Mouse (Mus musculus): ENCODE measurements around the gene Smagp. TPM values are rescaled to one million over a fixed set of nuclear protein-coding genes. Genes with fewer than 3 reads are reported as not detected.

Smagp gene
- polyA plus RNA-seq, 1 experiment from 2014 or later, result 28.5 TPM

DNA sequence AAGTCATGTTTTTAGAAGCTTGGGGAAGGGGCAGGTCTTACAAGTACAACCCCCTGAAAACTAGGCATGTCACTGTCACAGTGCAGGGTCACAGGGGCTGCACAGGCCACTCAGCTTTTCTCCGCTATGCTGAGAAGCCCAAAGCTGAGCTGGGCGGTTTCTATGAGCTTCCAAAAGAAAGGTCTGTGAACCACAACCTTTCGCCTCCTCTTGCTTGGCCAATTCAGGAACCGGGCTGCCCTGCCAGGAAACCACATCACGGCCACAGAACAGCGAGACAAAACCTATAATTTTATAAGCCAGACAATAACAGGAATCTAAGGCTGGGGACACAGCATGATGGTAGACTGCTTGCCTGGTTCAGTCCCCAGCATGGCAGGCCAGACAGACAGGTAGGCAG, 48.4 kb downstream of the Smagp start:
- H3K4me2 ChIP-seq (replicated peaks), result no peak overlapping the region
- H3K9me3 ChIP-seq (replicated peaks), result no peaks in the 10 kb centered on the region
- no peak overlapping the region for H3K27ac ChIP-seq (replicated peaks)
- no peak for ATAC-seq (ENCODE audit: insufficient number of reproducible peaks, low FRiP score, low TSS enrichment, low read depth)
- no peak overlapping the region for H3K9ac ChIP-seq
- H3K4me1 ChIP-seq, result no peaks in the 10 kb centered on the region
- no peak overlapping the region for H3K4me3 ChIP-seq (replicated peaks)
- no peaks in the 10 kb centered on the region for H3K27me3 ChIP-seq
- WGBS, result 77% methylated on average over 6 of the region's 6 CpGs
- H3K36me3 ChIP-seq, result peaks cover 33% of the 10 kb centered on the region

GRCm38 (mm10) chr15:100587166-100587565, 49.6 kb downstream of the Smagp start:
- WGBS, result 83% methylated on average over 4 of the region's 4 CpGs
- Histone ChIP-seq H3K27me3 (no peaks in the 10 kb centered on the region), H3K9me3 (replicated peaks) (no peaks in the 10 kb centered on the region), H3K36me3 (peaks cover 41% of the 10 kb centered on the region), H3K4me2 (replicated peaks) (no peak overlapping the region), H3K4me1 (no peaks in the 10 kb centered on the region), H3K27ac (replicated peaks) (no peak overlapping the region), H3K4me3 (replicated peaks) (no peak overlapping the region), H3K9ac (no peak overlapping the region)
- no peak for ATAC-seq (ENCODE audit: insufficient number of reproducible peaks, low FRiP score, low TSS enrichment, low read depth)

DNA sequence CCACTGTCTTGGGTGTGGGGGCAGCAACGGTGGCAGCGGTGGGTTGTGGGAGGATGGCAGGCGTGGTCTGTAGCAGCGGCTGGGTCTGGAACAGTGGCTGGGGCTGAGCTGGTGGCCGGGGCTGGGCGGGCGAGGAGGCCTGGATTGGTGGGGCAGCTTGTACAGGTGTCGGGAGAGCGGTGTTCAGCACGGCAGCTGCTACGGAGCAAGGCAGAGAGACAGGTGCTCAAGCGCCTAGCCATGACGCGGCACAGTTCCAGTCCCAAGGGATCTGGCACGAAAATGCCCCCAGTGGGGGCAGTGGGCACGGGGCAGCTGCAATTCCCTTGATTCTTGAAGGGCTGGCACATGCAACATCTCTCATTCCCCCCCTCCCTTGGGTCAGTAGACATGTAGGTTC, 50.8 kb downstream of the Smagp start:
- Histone ChIP-seq H3K27ac (replicated peaks) (no peak overlapping the region), H3K4me3 (replicated peaks) (no peak overlapping the region), H3K4me2 (replicated peaks) (no peak overlapping the region), H3K36me3 (peaks cover 41% of the 10 kb centered on the region), H3K9me3 (replicated peaks) (no peaks in the 10 kb centered on the region), H3K4me1 (no peaks in the 10 kb centered on the region), H3K9ac (no peak overlapping the region), H3K27me3 (no peaks in the 10 kb centered on the region)
- 93% methylated on average over 16 of the region's 16 CpGs for WGBS
- ATAC-seq (ENCODE audit: insufficient number of reproducible peaks, low FRiP score, low TSS enrichment, low read depth), result no peak

- Histone ChIP-seq H3K4me3 (replicated peaks) (no peak overlapping the region), H3K4me1 (no peaks in the 10 kb centered on the region), H3K27me3 (no peaks in the 10 kb centered on the region), H3K36me3 (peaks cover 22% of the 10 kb centered on the region), H3K4me2 (replicated peaks) (no peak overlapping the region), H3K9me3 (replicated peaks) (no peaks in the 10 kb centered on the region), H3K9ac (no peak overlapping the region), H3K27ac (replicated peaks) (no peak overlapping the region)
- ATAC-seq (ENCODE audit: insufficient number of reproducible peaks, low FRiP score, low TSS enrichment, low read depth), result no peak; the same call in 1 of the 2 replicates
- WGBS, result 83% methylated on average over 10 of the region's 10 CpGs
Observed at GRCm38 (mm10) chr15:100580108-100580507, 56.6 kb downstream of the Smagp start.

- 60% methylated on average over 16 of the region's 16 CpGs for WGBS
- H3K9me3 ChIP-seq (replicated peaks), result no peaks in the 10 kb centered on the region
- peaks cover 11% of the 10 kb centered on the region; the same call in 1 of the 2 replicates for H3K4me1 ChIP-seq
- H3K36me3 ChIP-seq, result peaks cover 17% of the 10 kb centered on the region
- H3K27me3 ChIP-seq, result no peaks in the 10 kb centered on the region
- H3K9ac ChIP-seq, result no peak overlapping the region
- no peak overlapping the region for H3K4me2 ChIP-seq (replicated peaks)
- no peak overlapping the region for H3K27ac ChIP-seq (replicated peaks)
- H3K4me3 ChIP-seq (replicated peaks), result no peak overlapping the region
- no peak; the same call in 1 of the 2 replicates for ATAC-seq (ENCODE audit: insufficient number of reproducible peaks, low FRiP score, low TSS enrichment, low read depth)
Observed at GRCm38 (mm10) chr15:100577972-100578371, 58.8 kb downstream of the Smagp start.

GRCm38 (mm10) chr15:100576810-100577209, 59.9 kb downstream of the Smagp start:
- Histone ChIP-seq H3K36me3 (peaks cover 13% of the 10 kb centered on the region; the same call in 1 of the 2 replicates), H3K27ac (replicated peaks) (no peak overlapping the region), H3K27me3 (no peaks in the 10 kb centered on the region), H3K4me3 (replicated peaks) (no peak overlapping the region), H3K4me2 (replicated peaks) (no peak overlapping the region), H3K9me3 (replicated peaks) (no peaks in the 10 kb centered on the region), H3K9ac (no peak overlapping the region), H3K4me1 (peaks cover 11% of the 10 kb centered on the region; the same call in 1 of the 2 replicates)
- WGBS, result 72% methylated on average over 6 of the region's 6 CpGs
- ATAC-seq (ENCODE audit: insufficient number of reproducible peaks, low FRiP score, low TSS enrichment, low read depth), result no peak

DNA sequence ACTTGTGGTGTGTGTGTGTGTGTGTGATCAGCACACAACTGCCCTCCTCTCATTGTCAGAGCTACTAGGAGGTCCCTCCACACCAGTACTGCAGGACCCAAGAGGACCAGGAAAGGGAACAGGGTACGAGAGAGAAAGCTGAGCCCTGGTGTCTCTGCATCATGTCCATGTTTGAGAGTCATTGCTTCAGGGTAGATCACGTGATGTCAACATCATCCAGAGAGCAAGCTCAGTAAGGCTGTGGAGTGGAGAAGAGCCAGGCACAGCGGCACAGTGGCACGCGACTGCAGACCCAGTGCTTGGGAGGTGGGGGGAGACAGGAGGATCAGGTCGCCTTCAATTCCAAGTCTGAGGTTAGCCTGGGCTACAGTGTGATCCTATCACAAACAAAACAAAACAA, 60.3 kb downstream of the Smagp start:
- Histone ChIP-seq H3K4me3 (replicated peaks) (no peak overlapping the region), H3K9ac (no peak overlapping the region), H3K27ac (replicated peaks) (no peak overlapping the region), H3K27me3 (no peaks in the 10 kb centered on the region), H3K9me3 (replicated peaks) (no peaks in the 10 kb centered on the region), H3K4me1 (peaks cover 11% of the 10 kb centered on the region; the same call in 1 of the 2 replicates), H3K36me3 (peaks cover 13% of the 10 kb centered on the region; the same call in 1 of the 2 replicates), H3K4me2 (replicated peaks) (no peak overlapping the region)
- whole genome bisulfite sequencing, result 90% methylated on average over 6 of the region's 6 CpGs
- no peak for ATAC-seq (ENCODE audit: insufficient number of reproducible peaks, low FRiP score, low TSS enrichment, low read depth)

DNA sequence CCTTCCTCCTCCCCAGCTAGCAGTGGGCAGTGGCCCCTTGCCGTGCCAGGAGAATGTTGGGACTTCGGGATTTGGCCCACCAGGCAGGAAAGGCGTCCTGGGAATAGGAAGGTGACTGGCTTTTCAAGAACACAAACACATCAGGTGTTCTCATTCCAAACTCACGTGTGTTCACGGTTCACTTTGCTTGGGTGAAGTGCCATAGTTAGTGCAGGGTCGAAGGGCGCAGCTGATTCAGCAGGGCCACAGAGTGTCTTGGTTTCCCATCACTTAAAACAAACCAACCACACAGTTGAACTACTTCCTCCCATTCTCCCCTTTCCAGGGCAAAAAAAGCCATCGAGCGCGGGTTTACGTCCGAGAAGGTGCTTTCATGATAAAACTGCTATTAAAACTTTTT, 61.4 kb downstream of the Smagp start:
- peaks cover 13% of the 10 kb centered on the region; the same call in 1 of the 2 replicates for H3K36me3 ChIP-seq
- H3K9ac ChIP-seq, result no peak overlapping the region
- 86% methylated on average over 12 of the region's 12 CpGs for WGBS
- peak overlapping the region; percentile 39; the same call in 1 of the 2 replicates for H3K27ac ChIP-seq (replicated peaks)
- no peaks in the 10 kb centered on the region for H3K9me3 ChIP-seq (replicated peaks)
- H3K4me2 ChIP-seq (replicated peaks), result no peak overlapping the region
- H3K4me1 ChIP-seq, result peaks cover 11% of the 10 kb centered on the region; the same call in 1 of the 2 replicates
- no peaks in the 10 kb centered on the region for H3K27me3 ChIP-seq
- no peak for ATAC-seq (ENCODE audit: insufficient number of reproducible peaks, low FRiP score, low TSS enrichment, low read depth)
- H3K4me3 ChIP-seq (replicated peaks), result no peak overlapping the region

DNA sequence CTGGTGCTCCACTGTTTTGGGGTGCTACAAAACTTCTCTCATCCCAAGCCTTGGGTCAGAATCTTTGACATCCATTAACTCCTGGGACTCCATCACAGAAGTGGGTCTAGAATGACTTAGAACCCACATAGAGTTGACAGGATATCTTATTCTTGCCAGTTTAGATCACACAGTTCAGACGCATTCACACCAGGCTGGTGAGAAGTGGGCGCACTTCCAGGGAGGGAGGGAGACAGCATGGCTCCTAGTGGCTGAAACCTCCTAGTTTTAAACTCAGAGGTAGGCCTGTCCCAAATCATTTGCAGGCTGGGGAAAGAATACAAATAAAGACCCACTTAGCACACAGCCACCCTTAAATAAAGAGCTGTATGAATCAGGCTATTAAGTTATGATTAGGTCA, 62.4 kb downstream of the Smagp start:
- Histone ChIP-seq H3K36me3 (peaks cover 5% of the 10 kb centered on the region; the same call in 1 of the 2 replicates), H3K4me1 (peaks cover 11% of the 10 kb centered on the region; the same call in 1 of the 2 replicates), H3K27me3 (no peaks in the 10 kb centered on the region), H3K9ac (no peak overlapping the region), H3K27ac (replicated peaks) (peak overlapping the region; percentile 48; the same call in 1 of the 2 replicates), H3K9me3 (replicated peaks) (no peaks in the 10 kb centered on the region), H3K4me3 (replicated peaks) (no peak overlapping the region), H3K4me2 (replicated peaks) (no peak overlapping the region)
- 64% methylated on average over 2 of the region's 2 CpGs for WGBS
- no peak for ATAC-seq (ENCODE audit: insufficient number of reproducible peaks, low FRiP score, low TSS enrichment, low read depth)

DNA sequence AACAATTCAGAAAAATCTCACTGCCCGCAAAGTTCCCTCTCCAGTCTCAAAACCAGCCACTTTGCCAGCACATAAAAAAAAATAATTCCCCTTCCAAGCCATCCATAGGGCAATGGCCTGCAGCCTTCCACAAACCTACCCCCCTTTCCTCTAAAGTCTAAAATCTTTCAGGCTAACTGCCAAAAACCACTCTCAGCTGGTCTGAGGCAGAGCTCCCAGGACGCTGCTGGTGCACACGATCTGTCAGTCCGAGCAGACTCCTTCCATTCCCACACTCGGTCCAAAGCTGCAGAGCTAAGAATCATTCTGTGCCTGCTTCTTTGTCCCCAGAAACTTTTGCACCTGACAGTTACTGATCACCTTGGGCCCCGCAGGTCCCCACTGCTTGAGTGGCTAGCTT, 62.8 kb downstream of the Smagp start:
- ATAC-seq (ENCODE audit: insufficient number of reproducible peaks, low FRiP score, low TSS enrichment, low read depth), result peak; percentile 65; the same call in 1 of the 2 replicates
- Histone ChIP-seq H3K36me3 (peaks cover 5% of the 10 kb centered on the region; the same call in 1 of the 2 replicates), H3K27me3 (no peaks in the 10 kb centered on the region), H3K4me1 (peaks cover 11% of the 10 kb centered on the region; the same call in 1 of the 2 replicates), H3K4me3 (replicated peaks) (no peak overlapping the region), H3K27ac (replicated peaks) (peak overlapping the region; percentile 48; the same call in 1 of the 2 replicates), H3K9me3 (replicated peaks) (no peaks in the 10 kb centered on the region), H3K9ac (no peak overlapping the region), H3K4me2 (replicated peaks) (no peak overlapping the region)
- WGBS, result 41% methylated on average over 6 of the region's 6 CpGs
